Mouse (Mus musculus): ENCODE measurements around the gene Med13l. TPM values are rescaled to one million over a fixed set of nuclear protein-coding genes. Genes with fewer than 3 reads are reported as not detected.

Gene Med13l
- total and polyA plus RNA-seq, 3 experiments = 17.0 to 34.3 (median 31.5) TPM

- peak; percentile 60 for DNase-seq
Measured at GRCm38 (mm10) chr5:118594470-118595236, 34.2 kb downstream of the Med13l start.

- DNase-seq = no peak
Measured at GRCm38 (mm10) chr5:118595901-118596300, 35.4 kb downstream of the Med13l start.

GRCm38 (mm10) chr5:118596452-118597092 is 36.1 kb downstream of the Med13l start:
- no peak for DNase-seq

GRCm38 (mm10) chr5:118598601-118599000 is 38.1 kb downstream of the Med13l start:
- DNase-seq = no peak

GRCm38 (mm10) chr5:118601452-118601851 is 41.0 kb downstream of the Med13l start:
- no peak for DNase-seq

GRCm38 (mm10) chr5:118602706-118603105 is 42.2 kb downstream of the Med13l start:
- no peak for DNase-seq

GRCm38 (mm10) chr5:118605424-118606067 is 45.1 kb downstream of the Med13l start:
- no peak for DNase-seq

- DNase-seq = no peak
Measured at GRCm38 (mm10) chr5:118606636-118607035, 46.2 kb downstream of the Med13l start.

- DNase-seq = no peak
Measured at GRCm38 (mm10) chr5:118607900-118608299, 47.4 kb downstream of the Med13l start.

- no peak for DNase-seq
Measured at GRCm38 (mm10) chr5:118610468-118610867, 50.0 kb downstream of the Med13l start.

- no peak for DNase-seq
Measured at GRCm38 (mm10) chr5:118612956-118613631, 52.6 kb downstream of the Med13l start.

GRCm38 (mm10) chr5:118613704-118614103 is 53.2 kb downstream of the Med13l start:
- DNase-seq = no peak

GRCm38 (mm10) chr5:118614116-118614515 is 53.6 kb downstream of the Med13l start:
- no peak for DNase-seq

GRCm38 (mm10) chr5:118614571-118614981 is 54.1 kb downstream of the Med13l start:
- DNase-seq = no peak

GRCm38 (mm10) chr5:118618963-118619610 is 58.6 kb downstream of the Med13l start:
- no peak for DNase-seq

- DNase-seq = no peak
Measured at GRCm38 (mm10) chr5:118619801-118620200, 59.3 kb downstream of the Med13l start.

- DNase-seq = no peak
Measured at GRCm38 (mm10) chr5:118620330-118620910, 59.9 kb downstream of the Med13l start.

GRCm38 (mm10) chr5:118621877-118622276 is 61.4 kb downstream of the Med13l start:
- peak; percentile 74 for DNase-seq

- no peak for DNase-seq
Measured at GRCm38 (mm10) chr5:118622346-118622745, 61.9 kb downstream of the Med13l start.

- DNase-seq = no peak
Measured at GRCm38 (mm10) chr5:118623797-118624196, 63.3 kb downstream of the Med13l start.

GRCm38 (mm10) chr5:118627630-118628029 is 67.2 kb downstream of the Med13l start:
- DNase-seq = no peak

- DNase-seq = no peak
Measured at GRCm38 (mm10) chr5:118628211-118628610, 67.7 kb downstream of the Med13l start.
